Mouse (Mus musculus): Measurements from ENCODE around the gene Pdrg1. TPM values are rescaled to one million over a fixed set of nuclear protein-coding genes. Genes with fewer than 3 reads are reported as not detected.
A peak's percentile ranks its signal among the peaks of the same experiment; 100 is the strongest.

Pdrg1 gene
- polyA plus RNA-seq, 1 experiment from 2014 or later = 101 TPM

DNA sequence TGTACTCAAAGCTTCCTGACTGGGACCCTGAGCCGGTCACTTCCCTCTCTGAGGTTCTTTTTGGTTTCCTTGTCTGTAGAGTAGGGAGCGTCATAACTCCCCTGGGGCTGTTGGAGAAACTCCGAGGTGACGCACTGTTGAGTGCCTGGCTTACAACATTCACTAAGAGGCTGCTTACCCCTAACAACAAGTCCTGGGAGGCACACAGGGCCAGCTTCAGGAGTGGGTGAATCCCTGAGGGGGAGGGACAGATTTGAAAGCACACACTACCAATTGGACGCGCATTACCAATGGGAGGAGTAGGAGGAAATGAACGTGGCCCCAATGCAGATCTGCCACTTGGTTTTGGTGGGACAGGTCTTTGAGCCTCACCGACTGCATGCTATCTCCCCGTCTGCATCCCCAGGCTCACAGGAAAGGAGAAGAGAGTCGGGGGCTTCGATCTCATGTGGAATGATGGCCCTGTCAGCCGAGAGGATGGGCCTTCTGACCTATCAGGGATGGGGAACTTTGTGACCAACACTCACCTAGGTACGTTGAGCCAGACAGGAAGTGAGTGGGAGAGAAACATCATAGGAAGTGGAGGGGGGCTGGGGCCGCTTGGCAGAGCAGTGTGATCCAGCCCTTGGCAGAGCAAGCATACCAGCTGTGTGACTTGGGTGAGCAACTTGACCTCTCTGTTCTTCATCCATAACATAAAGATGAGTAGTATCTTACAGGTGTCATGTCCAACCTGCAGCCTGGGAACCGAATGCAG lies 12.6 kb downstream of the Pdrg1 start:
- no peaks in the 10 kb centered on the region for H3K9me3 ChIP-seq
- H3K4me2 ChIP-seq = no peak overlapping the region
- H3K4me1 ChIP-seq = no peaks in the 10 kb centered on the region
- 71% methylated on average over 15 of the region's 15 CpGs for WGBS
- no peak overlapping the region for H3K4me3 ChIP-seq (replicated peaks)
- no peak overlapping the region for H3K9ac ChIP-seq
- no peaks in the 10 kb centered on the region for H3K36me3 ChIP-seq
- H3K27me3 ChIP-seq (replicated peaks) = no peaks in the 10 kb centered on the region
- no peak for ATAC-seq (ENCODE audit: insufficient read depth, low FRiP score, low read depth)
- H3K27ac ChIP-seq = no peak overlapping the region

DNA sequence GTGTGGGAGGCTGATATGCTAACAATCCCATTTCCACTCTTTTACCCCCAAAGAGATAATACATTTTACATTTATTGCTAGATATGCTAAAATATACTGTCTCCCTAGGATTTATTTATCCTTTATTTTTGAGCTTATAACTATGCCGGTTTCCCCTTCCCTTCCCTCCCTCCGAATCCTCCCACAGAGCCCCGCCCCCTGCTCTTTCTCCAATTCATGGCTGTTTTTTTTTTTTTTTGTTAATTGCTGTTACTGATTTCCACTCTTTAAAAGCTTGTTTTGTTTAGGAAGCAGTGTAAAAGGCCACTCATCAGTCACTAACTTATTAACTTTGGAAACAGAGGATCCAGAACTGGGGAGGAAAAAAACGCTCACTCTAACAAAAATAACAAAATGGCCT lies 18.2 kb downstream of the Pdrg1 start:
- no peak overlapping the region for H3K4me2 ChIP-seq
- H3K4me3 ChIP-seq (replicated peaks) = no peak overlapping the region
- H3K36me3 ChIP-seq = no peaks in the 10 kb centered on the region
- H3K4me1 ChIP-seq = no peaks in the 10 kb centered on the region
- 58% methylated on average over 4 of the region's 4 CpGs for WGBS
- no peaks in the 10 kb centered on the region for H3K27me3 ChIP-seq (replicated peaks)
- no peak for ATAC-seq (ENCODE audit: insufficient read depth, low FRiP score, low read depth)
- no peak overlapping the region for H3K9ac ChIP-seq
- H3K27ac ChIP-seq = no peak overlapping the region
- H3K9me3 ChIP-seq = no peaks in the 10 kb centered on the region

DNA sequence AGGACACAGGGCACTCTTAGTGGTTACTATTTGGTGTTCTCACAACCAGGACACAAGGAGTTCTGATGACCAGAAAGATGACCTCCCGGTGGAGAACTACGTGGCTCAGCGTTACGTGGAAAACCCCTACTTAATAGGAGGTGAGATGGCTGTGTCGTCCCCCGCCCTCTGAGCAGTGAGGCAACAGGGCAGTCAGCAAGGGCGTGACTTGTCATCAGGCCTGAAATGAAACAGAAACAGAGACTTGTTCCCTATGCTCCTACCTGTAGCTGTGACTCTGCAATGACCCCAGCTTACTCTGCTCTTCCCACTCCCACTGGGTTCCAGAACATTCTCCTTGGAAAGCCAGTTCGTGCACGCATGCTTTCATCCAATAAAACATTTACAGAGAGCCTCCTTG lies 23.7 kb downstream of the Pdrg1 start:
- no peak overlapping the region for H3K4me3 ChIP-seq (replicated peaks)

DNA sequence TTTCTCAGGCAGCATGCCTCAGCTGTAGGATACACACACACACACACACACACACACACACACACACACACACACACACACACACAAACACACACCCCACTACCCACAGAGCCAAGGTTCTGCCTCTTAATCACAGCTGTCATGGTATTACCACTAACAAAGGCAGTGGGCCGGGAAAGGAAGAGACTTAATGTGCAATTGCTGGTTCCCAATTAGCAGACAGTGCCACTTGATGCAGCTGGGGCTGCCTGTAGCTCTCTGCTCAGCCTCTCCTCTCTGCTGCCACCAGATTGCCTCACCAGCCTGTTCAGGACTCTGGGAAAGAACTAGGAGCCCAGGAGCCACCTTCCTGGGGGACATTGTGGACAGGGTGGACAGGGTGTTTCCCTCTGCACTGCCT lies 29.6 kb downstream of the Pdrg1 start:
- Histone ChIP-seq H3K4me1 (no peaks in the 10 kb centered on the region), H3K9me3 (no peaks in the 10 kb centered on the region), H3K36me3 (no peaks in the 10 kb centered on the region), H3K4me3 (replicated peaks) (no peak overlapping the region), H3K4me2 (no peak overlapping the region), H3K27ac (no peak overlapping the region), H3K27me3 (replicated peaks) (no peaks in the 10 kb centered on the region), H3K9ac (no peak overlapping the region)
- no peak for ATAC-seq (ENCODE audit: insufficient read depth, low FRiP score, low read depth)
- WGBS = 31% methylated on average over 1 of the region's 1 CpGs

More for the DNA sequence above, 23.7 kb downstream of the Pdrg1 start:
- no peak overlapping the region for H3K4me2 ChIP-seq
- no peaks in the 10 kb centered on the region for H3K27me3 ChIP-seq (replicated peaks)
- 86% methylated on average over 9 of the region's 9 CpGs for WGBS
- ATAC-seq (ENCODE audit: insufficient read depth, low FRiP score, low read depth) = no peak
- no peaks in the 10 kb centered on the region for H3K36me3 ChIP-seq
- no peaks in the 10 kb centered on the region for H3K4me1 ChIP-seq
- no peaks in the 10 kb centered on the region for H3K9me3 ChIP-seq
- no peak overlapping the region for H3K9ac ChIP-seq
- H3K27ac ChIP-seq = no peak overlapping the region

DNA sequence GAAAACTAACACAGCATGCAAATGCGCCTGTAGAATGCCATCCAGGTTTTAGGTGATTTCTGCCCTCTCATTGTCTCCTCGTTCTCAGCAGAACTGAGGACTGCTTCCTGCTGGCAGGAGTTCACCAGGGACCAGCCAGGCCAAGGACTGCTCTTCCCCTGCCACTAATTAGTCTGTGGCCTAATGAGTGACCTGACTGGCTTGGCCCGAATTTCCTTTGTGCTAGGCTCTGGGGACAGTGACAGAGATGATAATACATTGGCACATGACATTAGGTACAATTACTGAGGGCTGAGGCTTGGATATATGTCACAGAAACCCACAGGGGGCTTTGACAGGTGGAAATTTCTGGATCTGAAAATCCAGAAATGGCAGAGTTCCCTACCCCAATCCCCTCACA lies 38.2 kb downstream of the Pdrg1 start:
- no peak for ATAC-seq (ENCODE audit: insufficient read depth, low FRiP score, low read depth)
- WGBS = 65% methylated on average over 3 of the region's 3 CpGs
- H3K27me3 ChIP-seq (replicated peaks) = no peaks in the 10 kb centered on the region
- no peak overlapping the region for H3K27ac ChIP-seq
- H3K4me3 ChIP-seq (replicated peaks) = no peak overlapping the region
- H3K9ac ChIP-seq = no peak overlapping the region
- H3K4me2 ChIP-seq = no peak overlapping the region
- H3K9me3 ChIP-seq = no peaks in the 10 kb centered on the region
- H3K36me3 ChIP-seq = no peaks in the 10 kb centered on the region
- H3K4me1 ChIP-seq = no peaks in the 10 kb centered on the region

DNA sequence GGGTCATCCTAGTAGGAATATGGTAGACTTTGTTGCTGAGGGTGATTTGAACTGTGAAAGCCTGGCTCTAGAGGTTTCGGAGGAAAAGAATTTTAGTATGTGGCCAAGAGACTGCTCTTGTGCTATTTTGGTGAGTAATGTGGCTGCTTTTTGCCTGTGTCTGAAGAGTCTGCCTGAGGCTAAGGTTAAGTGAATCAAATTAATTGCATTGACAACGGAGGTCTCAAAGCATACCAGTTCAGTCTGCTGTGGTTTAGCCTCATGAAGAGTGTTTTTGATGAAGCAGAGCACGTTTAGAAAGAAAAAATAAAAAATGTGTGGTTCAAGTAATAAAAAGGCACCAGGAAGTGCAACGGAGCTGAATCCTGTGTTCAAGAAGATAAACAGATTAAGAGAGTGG lies 49.7 kb downstream of the Pdrg1 start:
- no peak overlapping the region for H3K4me3 ChIP-seq (replicated peaks)
- no peak overlapping the region for H3K9ac ChIP-seq
- no peaks in the 10 kb centered on the region for H3K27me3 ChIP-seq (replicated peaks)
- no peaks in the 10 kb centered on the region for H3K9me3 ChIP-seq
- no peak for ATAC-seq (ENCODE audit: insufficient read depth, low FRiP score, low read depth)
- no peak overlapping the region for H3K4me2 ChIP-seq
- no peak overlapping the region for H3K27ac ChIP-seq
- WGBS = 53% methylated on average over 4 of the region's 4 CpGs
- 0 out of 2 replicates have a peak, but pooled peaks cover 3% of the 10 kb centered on the region for H3K4me1 ChIP-seq
- no peaks in the 10 kb centered on the region for H3K36me3 ChIP-seq

DNA sequence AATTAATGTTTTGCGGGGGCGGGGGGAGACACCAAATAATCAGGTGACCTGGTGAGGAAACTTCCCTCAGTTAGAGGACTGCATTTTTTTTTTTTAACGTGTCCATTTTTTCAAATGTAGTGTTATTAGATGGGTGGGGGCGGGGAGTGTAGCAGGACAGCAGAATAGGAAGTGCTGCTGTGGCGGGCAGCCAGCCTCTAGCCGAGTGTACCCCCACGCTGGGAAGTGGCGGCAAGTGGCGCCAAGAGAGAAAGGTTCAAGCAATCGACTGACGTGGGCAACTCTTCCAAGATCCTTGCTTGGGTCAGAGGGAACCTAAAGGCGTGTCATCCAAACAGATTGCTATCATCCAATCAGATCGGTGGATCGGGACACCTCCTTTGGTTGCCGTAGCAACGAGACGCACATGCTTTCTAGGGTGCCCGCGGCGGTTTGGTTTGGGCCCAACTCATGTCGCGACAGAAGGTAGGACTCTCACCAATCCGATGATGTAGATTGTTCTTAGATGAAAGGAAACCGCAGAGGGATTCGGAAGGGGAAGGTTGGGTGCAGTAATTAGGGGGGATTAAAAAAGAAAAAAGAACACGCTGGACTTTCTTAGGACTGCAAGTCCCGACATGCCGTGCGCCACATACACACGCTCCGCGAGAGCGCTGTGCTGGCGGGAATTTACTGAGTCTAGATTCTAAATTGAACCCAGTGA lies 53.0 kb downstream of the Pdrg1 start, which contains the start of gene Ttll9:
TSS of gene Ttll9 (plus strand) at position 395 of the 703 bp plus-strand sequence.
- no peaks in the 10 kb centered on the region for H3K9me3 ChIP-seq
- 0 out of 2 replicates have a peak within 1 kb of the TSS, but pooled peaks have one; percentile 6 for H3K9ac ChIP-seq
- H3K27me3 ChIP-seq (replicated peaks) = 0 out of 2 replicates have a peak, but pooled peaks cover 2% of the 10 kb centered on the region
- no peaks in the 10 kb centered on the region for H3K36me3 ChIP-seq
- H3K4me3 ChIP-seq (replicated peaks) = peak within 1 kb of the TSS; percentile 49
- no peak within 1 kb of the TSS for H3K27ac ChIP-seq
- H3K4me1 ChIP-seq = 0 out of 2 replicates have a peak, but pooled peaks cover 3% of the 10 kb centered on the region
- WGBS = 2% methylated on average over 34 of the region's 34 CpGs
- H3K4me2 ChIP-seq = peak within 1 kb of the TSS; percentile 86
- peak; percentile 86 for ATAC-seq (ENCODE audit: insufficient read depth, low FRiP score, low read depth)

Other genes starting within 250 kb of the Pdrg1 start
- 69.8 and 75.7 TPM in 2 replicates for gene Bcl2l1, start 183.7 kb downstream of the Pdrg1 start, polyA plus RNA-seq (2015; fragmentation: Nextera tagmentation; extraction: Ambion mirVana)
- 66.5 TPM in 2 replicates for gene Tpx2, start 167.5 kb downstream of the Pdrg1 start, polyA plus RNA-seq (2015; fragmentation: Nextera tagmentation; extraction: Ambion mirVana)
- gene Mylk2, start 104.1 kb downstream of the Pdrg1 start, polyA plus RNA-seq (2015; fragmentation: Nextera tagmentation; extraction: Ambion mirVana) = 0.08 and 0.19 TPM in 2 replicates
- 3.1 and 4.3 TPM in 2 replicates for gene Foxs1, start 82.2 kb downstream of the Pdrg1 start, polyA plus RNA-seq (2015; fragmentation: Nextera tagmentation; extraction: Ambion mirVana)
- gene Dusp15, start 63.7 kb downstream of the Pdrg1 start, polyA plus RNA-seq (2015; fragmentation: Nextera tagmentation; extraction: Ambion mirVana) = 0.23 and 0.45 TPM in 2 replicates
- gene Ttll9, start 52.9 kb downstream of the Pdrg1 start, polyA plus RNA-seq (2015; fragmentation: Nextera tagmentation; extraction: Ambion mirVana) = 0.21 and 0.35 TPM in 2 replicates
- gene Xkr7, start 16.4 kb upstream of the Pdrg1 start, polyA plus RNA-seq (2015; fragmentation: Nextera tagmentation; extraction: Ambion mirVana) = 0.06 and 0.09 TPM in 2 replicates
- gene Ccm2l, start 50.5 kb upstream of the Pdrg1 start, polyA plus RNA-seq (2015; fragmentation: Nextera tagmentation; extraction: Ambion mirVana) = 1.7 and 1.9 TPM in 2 replicates
- 6.5 and 6.8 TPM in 2 replicates for gene Hck, start 93.0 kb upstream of the Pdrg1 start, polyA plus RNA-seq (2015; fragmentation: Nextera tagmentation; extraction: Ambion mirVana)
- gene Tm9sf4, start 145.9 kb upstream of the Pdrg1 start, polyA plus RNA-seq (2015; fragmentation: Nextera tagmentation; extraction: Ambion mirVana) = 80.5 and 85.6 TPM in 2 replicates
- gene Tspyl3, start 210.0 kb upstream of the Pdrg1 start, polyA plus RNA-seq (2015; fragmentation: Nextera tagmentation; extraction: Ambion mirVana) = 8.6 and 9.9 TPM in 2 replicates
- 20.5 and 25.6 TPM in 2 replicates for gene Plagl2, start 226.0 kb upstream of the Pdrg1 start, polyA plus RNA-seq (2015; fragmentation: Nextera tagmentation; extraction: Ambion mirVana)
- 8.8 and 9.0 TPM in 2 replicates for gene Pofut1, start 226.1 kb upstream of the Pdrg1 start, polyA plus RNA-seq (2015; fragmentation: Nextera tagmentation; extraction: Ambion mirVana)

Measured in stomach, embryonic 15.5 days (tissue).